Mouse (Mus musculus) hindbrain, embryonic 13.5 days (tissue): ENCODE measurements at regions not wholly inside any gene's neighbourhood (a gene's known extent, or its start where the extent isn't known, plus 50 kb on each side); places are given as distances from the start of the nearest gene placed in this dataset.

Experiments used
- ATAC-seq: fragments of 200-750 bp; cut with Nextera tagmentation; 2 replicates; pipeline ENCODE4 v1.8.0; 2017; ENCODE audit warnings: moderate TSS enrichment; ENCODE audit not compliant: low FRiP score
- H3K27ac ChIP-seq: fragments of 300-500 bp; sonication (generic); 2 replicates; pipeline ENCODE4 v1.5.1; 2015; ENCODE audit warnings: inconsistent platforms, mild to moderate bottlenecking, moderate library complexity
- H3K27me3 ChIP-seq: fragments of 300-500 bp; sonication (generic); 2 replicates; pipeline ENCODE4 v1.6.1; 2015; ENCODE audit warnings: mild to moderate bottlenecking, inconsistent platforms
- H3K36me3 ChIP-seq: fragments of 300-500 bp; sonication (generic); 2 replicates; pipeline ENCODE4 v1.6.1; 2015; ENCODE audit warnings: mild to moderate bottlenecking, inconsistent platforms
- H3K4me1 ChIP-seq: fragments of 300-500 bp; sonication (generic); replicated peaks from 2 replicates; pipeline ENCODE4 v1.6.1; 2015; ENCODE audit warnings: inconsistent platforms
- H3K4me2 ChIP-seq: fragments of 300-500 bp; sonication (generic); 2 replicates; pipeline ENCODE4 v1.6.1; 2015; ENCODE audit warnings: inconsistent platforms, mild to moderate bottlenecking, moderate library complexity
- H3K4me3 ChIP-seq: fragments of 300-500 bp; sonication (generic); 2 replicates; pipeline ENCODE4 v1.5.1; 2015; ENCODE audit warnings: mild to moderate bottlenecking, inconsistent platforms
- H3K9ac ChIP-seq: fragments of 300-500 bp; sonication (generic); 2 replicates; pipeline ENCODE4 v1.6.1; 2015; ENCODE audit warnings: mild to moderate bottlenecking, inconsistent platforms
- H3K9me3 ChIP-seq: fragments of 300-500 bp; sonication (generic); 2 replicates; pipeline ENCODE4 v1.6.1; 2016; ENCODE audit warnings: inconsistent platforms
- WGBS: fragments of 180-500 bp; shearing (Covaris S2); methylation state at CpG from one replicate; pipeline ENCODE4 v1.1.7; 2015; 5-methylcytosine and 5-hydroxymethylcytosine counted together

GRCm38 (mm10) chr17:55320959-55321358 lies 124.2 kb upstream of the St6gal2 start:
- 94% methylated on average over 1 of the region's 1 CpGs for WGBS

GRCm38 (mm10) chr17:55359305-55359704 lies 85.9 kb upstream of the St6gal2 start:
- 86% methylated on average over 6 of the region's 6 CpGs for WGBS
- no peak overlapping the region for H3K9ac ChIP-seq
- H3K36me3 ChIP-seq, result no peaks in the 10 kb centered on the region
- no peaks in the 10 kb centered on the region for H3K4me1 ChIP-seq
- no peaks in the 10 kb centered on the region for H3K27me3 ChIP-seq
- no peak overlapping the region for H3K27ac ChIP-seq
- no peaks in the 10 kb centered on the region for H3K9me3 ChIP-seq
- H3K4me3 ChIP-seq, result no peak overlapping the region
- no peak for ATAC-seq
- H3K4me2 ChIP-seq, result no peak overlapping the region

More at GRCm38 (mm10) chr17:55320959-55321358, 124.2 kb upstream of the St6gal2 start:
- H3K4me3 ChIP-seq, result no peak overlapping the region
- no peaks in the 10 kb centered on the region for H3K36me3 ChIP-seq
- H3K4me1 ChIP-seq, result no peaks in the 10 kb centered on the region
- H3K27me3 ChIP-seq, result no peaks in the 10 kb centered on the region
- no peak overlapping the region for H3K27ac ChIP-seq
- H3K9ac ChIP-seq, result no peak overlapping the region
- ATAC-seq, result no peak
- no peak overlapping the region for H3K4me2 ChIP-seq
- no peaks in the 10 kb centered on the region for H3K9me3 ChIP-seq

GRCm38 (mm10) chr17:55367064-55367463 lies 78.1 kb upstream of the St6gal2 start:
- Histone ChIP-seq H3K4me2 (no peak overlapping the region), H3K27me3 (no peaks in the 10 kb centered on the region), H3K27ac (no peak overlapping the region), H3K4me3 (no peak overlapping the region), H3K4me1 (no peaks in the 10 kb centered on the region), H3K36me3 (no peaks in the 10 kb centered on the region), H3K9ac (no peak overlapping the region), H3K9me3 (no peaks in the 10 kb centered on the region)
- ATAC-seq, result no peak
- WGBS, result 86% methylated on average over 1 of the region's 1 CpGs

- peak; percentile 66; the same call in 1 of the 2 replicates for ATAC-seq
- Histone ChIP-seq H3K4me1 (no peaks in the 10 kb centered on the region), H3K4me2 (no peak overlapping the region), H3K9ac (no peak overlapping the region), H3K9me3 (no peaks in the 10 kb centered on the region), H3K4me3 (no peak overlapping the region), H3K27ac (no peak overlapping the region), H3K27me3 (no peaks in the 10 kb centered on the region), H3K36me3 (no peaks in the 10 kb centered on the region)
- 85% methylated on average over 7 of the region's 7 CpGs for WGBS
Observed at GRCm38 (mm10) chr17:55367464-55368207, 77.5 kb upstream of the St6gal2 start.
